Mouse (Mus musculus) kidney, postnatal 4 days (tissue): ENCODE results near the gene Fanca.

Source experiments
- DNase-seq, 2 experiments: peaks; one replicate each; pipeline ENCODE4 v3.0.0; 2021; ENCODE audit warnings: mixed read lengths in 2 of 2

Fanca gene

GRCm38 (mm10) chr8:123318467-123318911 lies at the start of gene Fanca:
Fanca (minus strand) TSS chr8:123318576.
- DNase-seq: peak; percentile 96 to 98

DNA sequence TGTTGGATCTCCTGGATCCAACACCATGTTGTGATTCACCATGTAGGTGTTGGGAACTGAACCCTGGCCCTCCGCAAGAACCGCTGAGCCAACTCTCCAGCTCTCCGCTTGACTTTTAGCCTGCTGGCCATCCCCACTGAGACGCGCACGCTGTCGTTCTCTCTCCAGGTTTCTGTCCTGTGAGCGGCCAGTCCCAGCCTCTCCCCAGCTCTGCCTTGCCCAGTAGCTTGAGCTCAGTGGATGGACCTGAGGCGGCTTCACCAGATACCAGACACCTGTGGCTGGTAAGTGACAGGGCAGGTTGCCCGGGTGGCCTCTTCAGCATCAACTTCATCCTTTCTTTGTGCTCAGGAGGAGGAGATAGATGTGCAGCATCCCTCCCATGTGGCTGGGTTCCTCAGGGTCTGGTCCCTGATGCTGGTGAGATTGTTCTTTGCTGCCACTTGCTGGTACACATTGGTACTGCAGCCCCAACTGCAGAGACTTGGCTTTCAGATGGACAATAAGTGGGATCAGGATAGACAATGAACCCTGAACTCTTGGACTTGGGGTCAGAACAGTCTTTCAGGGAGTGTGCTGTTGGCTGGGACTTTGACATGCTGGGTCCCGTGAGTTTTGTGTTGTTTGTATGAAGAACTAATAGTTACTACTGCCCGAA lies 42.8 kb upstream of the Fanca start:
- DNase-seq: peak; percentile 88 to 89

DNA sequence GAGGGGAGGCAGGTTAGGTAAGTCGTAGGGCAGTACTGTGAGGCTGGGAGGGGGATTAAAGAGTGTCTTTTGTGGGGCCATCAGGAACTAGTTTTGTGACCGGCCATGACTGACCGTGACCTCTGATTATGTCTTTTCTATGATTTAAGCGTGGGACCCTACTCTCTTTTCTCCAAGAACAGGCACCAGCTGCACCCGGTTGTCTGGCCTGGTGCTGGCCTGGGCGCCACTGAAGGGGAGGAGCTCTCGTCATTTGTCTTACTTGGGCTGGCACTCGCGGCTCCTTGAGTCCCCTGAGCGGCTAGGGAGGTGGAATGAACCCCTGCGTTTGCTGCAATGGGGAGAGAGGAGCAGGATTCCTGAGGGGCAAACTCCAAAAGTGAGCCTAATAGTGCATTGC lies 34.8 kb upstream of the Fanca start:
- no peak for DNase-seq

DNA sequence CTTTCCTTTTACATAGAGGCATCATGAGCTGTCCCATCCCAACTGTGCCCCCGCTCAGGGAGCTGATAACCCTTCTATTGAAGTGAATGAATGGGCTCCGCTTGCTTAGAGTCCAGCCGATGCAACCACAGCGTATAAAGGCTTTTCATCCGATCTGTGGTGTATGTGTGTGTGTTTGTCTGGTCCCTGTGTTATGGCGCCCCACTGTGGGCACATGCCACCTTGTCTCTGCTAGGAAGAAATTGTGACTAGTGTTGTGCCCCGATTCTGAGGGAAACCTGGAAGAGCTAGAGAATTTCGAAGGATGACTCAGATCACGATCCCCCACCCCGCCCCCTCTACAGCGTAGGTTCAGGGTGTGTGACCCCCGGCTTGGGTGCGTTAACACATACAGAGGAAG lies 34.4 kb upstream of the Fanca start:
- DNase-seq: peak; percentile 85 to 89

DNA sequence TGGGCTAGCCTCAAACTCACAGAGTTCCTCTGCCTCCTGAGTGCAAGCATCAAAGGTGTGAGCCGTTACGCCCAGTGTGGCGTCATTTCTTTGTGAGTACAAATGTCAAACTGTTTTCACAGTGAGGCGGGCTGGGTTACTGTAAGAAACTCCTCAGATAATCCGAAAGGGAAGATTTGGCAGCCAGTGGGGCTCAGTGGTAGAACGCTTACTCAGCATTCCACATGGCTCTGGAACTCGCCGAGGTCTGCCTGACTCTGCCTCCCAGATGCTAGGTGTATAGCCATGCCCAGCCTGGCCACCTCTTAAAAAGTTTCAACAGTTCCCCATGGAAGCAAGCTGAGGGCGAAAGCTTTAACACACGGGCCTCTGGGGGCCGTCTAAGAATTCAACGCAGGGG lies 33.7 kb upstream of the Fanca start:
- no peak for DNase-seq

GRCm38 (mm10) chr8:123349073-123349472 lies 30.7 kb upstream of the Fanca start:
- DNase-seq: no peak

- DNase-seq: peak; percentile 96 to 97
These were observed 30.0 kb upstream of the Fanca start for GRCm38 (mm10) chr8:123348237-123348843.

GRCm38 (mm10) chr8:123347293-123347692 lies 28.9 kb upstream of the Fanca start:
- DNase-seq: no peak

DNA sequence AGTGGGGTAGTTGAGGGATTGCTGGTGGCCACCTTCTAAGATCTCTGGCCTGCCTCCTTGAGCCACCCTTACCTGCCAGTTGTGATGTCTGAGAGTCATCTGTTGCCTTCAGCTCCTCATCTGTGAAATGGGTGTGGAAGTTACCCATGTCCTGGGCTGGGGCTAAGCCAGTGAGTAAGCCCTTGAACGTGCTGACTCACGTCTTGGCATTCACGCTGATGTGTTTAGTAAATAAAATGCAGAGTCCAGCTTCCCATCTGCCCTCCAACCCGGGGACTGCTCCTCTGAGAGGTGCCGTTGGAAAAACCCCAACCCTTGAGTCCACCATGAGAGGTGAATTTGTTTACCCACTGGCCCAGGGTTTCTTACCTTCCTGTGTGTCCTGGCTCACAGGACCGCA lies 27.5 kb upstream of the Fanca start:
- DNase-seq: no peak

- DNase-seq: peak; percentile 44 to 62
These were observed 26.8 kb upstream of the Fanca start for GRCm38 (mm10) chr8:123345135-123345534.

- DNase-seq: peak in 1 of 2 experiments; percentile 51
These were observed 25.0 kb upstream of the Fanca start for GRCm38 (mm10) chr8:123343422-123343821.

GRCm38 (mm10) chr8:123342911-123343310 lies 24.5 kb upstream of the Fanca start:
- DNase-seq: no peak

DNA sequence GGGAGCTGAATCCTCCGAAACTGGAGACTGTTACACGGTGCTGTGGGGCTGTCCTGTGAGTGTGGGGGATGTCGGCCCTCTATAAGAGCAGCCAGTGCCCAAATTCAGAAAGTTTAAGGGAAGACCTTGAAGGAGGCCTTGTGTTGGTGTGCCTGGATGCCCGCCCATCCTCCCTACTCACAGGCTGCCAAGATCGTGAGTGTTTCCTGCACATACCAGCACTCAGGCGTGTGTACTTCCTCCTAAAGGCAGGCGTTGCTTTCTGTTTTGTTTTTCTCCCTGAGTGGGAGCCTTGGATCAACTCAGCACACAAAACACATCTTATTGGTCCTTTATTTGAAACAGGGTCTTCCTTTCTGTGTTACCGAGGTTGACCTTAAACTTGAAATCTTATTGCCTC lies 23.9 kb upstream of the Fanca start:
- no peak for DNase-seq

GRCm38 (mm10) chr8:123341040-123342015 lies 23.0 kb upstream of the Fanca start:
- DNase-seq: no peak

DNA sequence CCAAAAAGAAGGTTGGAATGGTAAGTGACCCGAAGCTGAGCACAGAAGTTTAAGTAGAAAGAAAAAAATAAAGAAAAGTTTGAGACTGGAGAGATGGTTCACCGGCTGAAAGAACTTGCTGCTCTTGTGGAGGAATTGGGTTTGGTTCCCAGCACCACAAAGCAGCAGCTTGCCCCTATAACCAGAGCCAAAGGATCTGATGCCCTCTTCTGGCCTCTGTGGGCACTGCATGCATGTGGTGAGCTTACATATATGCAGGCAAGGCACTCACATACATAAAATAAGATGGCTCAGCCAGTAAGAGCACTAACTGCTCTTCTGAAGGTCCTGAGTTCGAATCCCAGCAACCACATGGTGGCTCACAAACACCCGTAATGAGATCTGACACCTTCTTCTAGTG lies 21.7 kb upstream of the Fanca start:
- DNase-seq: no peak

DNA sequence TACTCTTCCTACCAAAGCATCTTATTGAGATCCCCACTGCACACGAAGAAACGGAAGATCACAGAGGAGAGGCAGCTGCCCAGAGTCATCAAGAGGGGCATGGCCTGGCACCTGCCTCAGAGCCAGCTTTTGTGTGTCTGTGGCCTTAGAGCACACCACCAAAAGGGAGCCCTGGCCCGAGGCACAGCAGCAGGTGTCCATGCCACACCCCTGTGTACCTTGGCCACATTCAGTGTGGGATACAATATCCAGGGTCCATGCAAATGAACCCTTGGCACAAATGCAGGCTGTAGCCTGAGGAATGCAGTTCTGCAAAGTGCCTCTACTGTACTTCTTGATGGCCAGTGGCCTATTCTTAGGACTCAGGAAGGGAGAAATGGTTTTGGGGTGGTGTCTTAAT lies 19.1 kb upstream of the Fanca start:
- no peak for DNase-seq

- DNase-seq: no peak
These were observed 16.1 kb upstream of the Fanca start for GRCm38 (mm10) chr8:123334467-123334866.

DNA sequence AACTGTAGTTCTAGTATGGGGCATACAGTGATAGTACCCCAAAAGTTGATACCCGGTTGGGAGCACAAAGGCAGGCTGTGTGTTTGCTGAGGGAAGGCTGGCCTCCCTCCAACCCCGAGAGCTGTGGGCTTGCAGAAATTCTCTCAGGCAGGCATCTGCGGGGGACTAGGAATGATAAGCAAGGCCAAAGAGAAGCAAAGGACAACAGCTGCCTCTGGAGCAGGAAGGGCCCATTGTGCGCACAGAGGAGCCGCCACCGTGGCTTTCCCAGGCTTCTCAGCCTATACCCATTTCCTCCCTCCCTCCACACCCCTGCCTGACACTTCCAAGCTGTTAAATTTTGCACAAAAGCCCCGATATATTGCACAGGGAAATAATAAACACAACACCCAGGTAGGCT lies 15.5 kb upstream of the Fanca start:
- no peak for DNase-seq

DNA sequence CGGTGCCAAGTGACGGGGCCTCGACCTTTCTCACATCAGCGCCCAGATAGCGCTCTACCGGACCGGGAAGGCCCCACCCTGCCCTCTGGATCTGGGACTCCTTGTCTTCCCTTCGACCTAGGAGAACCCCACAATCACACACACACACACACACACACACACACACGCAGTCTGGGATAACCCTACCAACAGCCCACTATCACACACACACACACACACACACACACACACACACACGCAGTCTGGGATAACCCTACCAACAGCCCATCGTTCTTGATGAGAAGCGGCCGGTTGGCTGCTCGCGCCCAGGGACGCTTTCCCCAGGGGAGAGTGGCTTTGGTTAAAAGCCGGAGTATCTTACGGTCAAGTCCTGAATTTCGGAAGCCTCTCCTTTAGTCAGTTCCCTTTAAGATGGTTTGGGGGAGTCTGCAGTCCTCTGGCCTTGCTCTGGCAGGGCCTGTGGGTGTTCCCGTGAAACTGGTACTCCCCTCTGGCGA lies 14.8 kb upstream of the Fanca start:
- DNase-seq: peak in 1 of 2 experiments; percentile 32

GRCm38 (mm10) chr8:123332262-123333090 lies 14.1 kb upstream of the Fanca start, which contains the start of gene Spire2:
Spire2 (plus strand) TSS chr8:123332713.
- DNase-seq: peak; percentile 90 to 92

DNA sequence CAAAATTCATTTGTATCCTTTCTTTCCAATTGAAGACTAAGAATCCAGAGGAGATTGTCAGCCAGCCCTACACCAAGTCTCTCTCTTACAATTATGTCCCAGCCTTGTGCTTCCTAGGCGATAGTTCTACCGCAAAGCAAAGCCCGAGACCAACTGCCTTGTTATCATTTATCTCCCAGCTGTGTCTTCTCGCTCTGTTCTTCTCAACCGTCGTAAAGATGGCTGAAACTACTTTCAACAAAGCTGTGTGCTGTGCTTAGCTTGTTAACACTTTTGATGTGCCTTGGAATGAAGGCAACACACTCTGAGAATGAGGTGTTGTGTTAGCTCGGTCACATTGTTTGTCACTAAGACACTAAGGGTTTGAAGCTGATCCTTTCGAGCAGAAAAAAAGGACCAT lies 13.4 kb upstream of the Fanca start:
- no peak for DNase-seq

- no peak for DNase-seq
These were observed 12.9 kb upstream of the Fanca start for GRCm38 (mm10) chr8:123331301-123331700.
